Mouse (Mus musculus): ENCODE measurements at regions not wholly inside any gene's neighbourhood (a gene's known extent, or its start where the extent isn't known, plus 50 kb on each side); places are given as distances from the start of the nearest gene placed in this dataset.

- DNase-seq = no peak
Observed at GRCm38 (mm10) chr4:142353526-142353925, 114.3 kb upstream of the Kazn start.

GRCm38 (mm10) chr4:142351831-142352230, 112.6 kb upstream of the Kazn start:
- no peak for DNase-seq

GRCm38 (mm10) chr4:142350986-142351385, 111.8 kb upstream of the Kazn start:
- no peak for DNase-seq

GRCm38 (mm10) chr4:142348910-142349309, 109.7 kb upstream of the Kazn start:
- peak; percentile 6 for DNase-seq

- no peak for DNase-seq
Observed at GRCm38 (mm10) chr4:142342482-142343206, 103.4 kb upstream of the Kazn start.

GRCm38 (mm10) chr4:142341305-142341704, 102.1 kb upstream of the Kazn start:
- DNase-seq = no peak

- no peak for DNase-seq
Observed at GRCm38 (mm10) chr4:142340057-142340456, 100.9 kb upstream of the Kazn start.

- no peak for DNase-seq
Observed at GRCm38 (mm10) chr4:142337701-142338100, 98.5 kb upstream of the Kazn start.

- no peak for DNase-seq
Observed at GRCm38 (mm10) chr4:142336943-142337342, 97.7 kb upstream of the Kazn start.

- no peak for DNase-seq
Observed at GRCm38 (mm10) chr4:142334084-142334483, 94.9 kb upstream of the Kazn start.

GRCm38 (mm10) chr4:142330599-142330998, 91.4 kb upstream of the Kazn start:
- no peak for DNase-seq

- no peak for DNase-seq
Observed at GRCm38 (mm10) chr4:142329600-142329999, 90.4 kb upstream of the Kazn start.

GRCm38 (mm10) chr4:142326511-142326910, 87.3 kb upstream of the Kazn start:
- no peak for DNase-seq

- DNase-seq = no peak
Observed at GRCm38 (mm10) chr4:142321209-142321863, 82.1 kb upstream of the Kazn start.

GRCm38 (mm10) chr4:142310282-142310681, 71.1 kb upstream of the Kazn start:
- DNase-seq = no peak

GRCm38 (mm10) chr4:142308271-142308670, 69.1 kb upstream of the Kazn start:
- no peak for DNase-seq

- DNase-seq = no peak
Observed at GRCm38 (mm10) chr4:142307321-142307720, 68.1 kb upstream of the Kazn start.

GRCm38 (mm10) chr4:142306076-142306475, 66.9 kb upstream of the Kazn start:
- DNase-seq = no peak

- DNase-seq = no peak
Observed at GRCm38 (mm10) chr4:142303374-142304020, 64.3 kb upstream of the Kazn start.

GRCm38 (mm10) chr4:142302724-142303120, 63.5 kb upstream of the Kazn start:
- DNase-seq = no peak

GRCm38 (mm10) chr4:142302041-142302723, 63.0 kb upstream of the Kazn start:
- DNase-seq = no peak

- DNase-seq = no peak
Observed at GRCm38 (mm10) chr4:142298770-142299337, 59.7 kb upstream of the Kazn start.

- no peak for DNase-seq
Observed at GRCm38 (mm10) chr4:142292760-142293159, 53.6 kb upstream of the Kazn start.

Data from thymus, postnatal 25 days (tissue).